Mouse (Mus musculus) left cerebral cortex, adult 2 months (tissue): ENCODE data around the gene Coa4. TPM values are rescaled to one million over a fixed set of nuclear protein-coding genes. Genes with fewer than 3 reads are reported as not detected.

ENCODE experiments used
- DNase-seq, 2 experiments: peaks; one replicate each; pipeline ENCODE4 v3.0.0; 2021 to 2022; ENCODE audit warnings: low spot score in 2 of 2, mixed read lengths in 1 of 2; ENCODE audit errors: extremely low spot score in 1 of 2
- H3K27ac ChIP-seq: fragments of 200-600 bp; 2 replicates; pipeline ENCODE4 v1.8.1; 2022
- H3K4me3 ChIP-seq: fragments of 200-600 bp; 2 replicates; pipeline ENCODE4 v1.8.1; 2022
- CTCF ChIP-seq: fragments of 200-600 bp; IDR thresholded peaks from 2 replicates; pipeline ENCODE4 v1.8.1; 2022; ENCODE audit warnings: antibody characterized with exemption, mild to moderate bottlenecking, moderate library complexity
- intact Hi-C: fragments of 180-260 bp; cut with DNase I; formaldehyde crosslinking; loops from one replicate; pipeline ENCODE4 v1.15.1; 2025
- total RNA-seq, 2 experiments: library from RNA; stranded (reverse); gene quantifications; 2 replicates each; pipeline ENCODE4 v1.2.3; 2021

The Coa4 gene
- total RNA-seq, 2 experiments from 2014 or later: 9.3 to 12.3 TPM

- intact Hi-C loops: no loop called here
- Histone ChIP-seq H3K4me3 (no peak overlapping the region), H3K27ac (no peak overlapping the region)
- DNase-seq: no peak
- TF ChIP-seq CTCF: no peak
Measured at GRCm38 (mm10) chr7:100508670-100509069, 28.2 kb upstream of the Coa4 start.

DNA sequence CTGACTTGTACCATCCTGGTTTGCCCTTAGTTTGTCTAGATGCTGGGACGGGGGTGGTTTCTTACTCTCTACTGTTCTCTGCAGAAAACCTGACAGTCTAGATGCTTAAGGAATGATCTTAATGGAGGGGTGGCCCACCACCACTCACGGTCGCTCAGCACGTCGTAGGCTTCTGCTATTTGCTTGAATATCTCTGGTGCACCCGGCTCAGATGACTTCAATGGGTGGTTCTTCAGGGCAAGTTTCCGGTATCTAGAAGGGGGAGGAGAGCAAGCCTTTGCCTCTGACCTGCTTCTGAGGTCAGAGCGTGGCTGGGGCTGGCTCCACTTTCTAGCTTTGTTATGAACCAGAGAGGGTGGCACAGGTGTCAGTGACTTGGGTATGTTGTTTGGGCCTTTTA, 25.3 kb upstream of the Coa4 start:
- intact Hi-C loops: no loop called here
- no peak overlapping the region for H3K4me3 ChIP-seq
- no peak for DNase-seq
- H3K27ac ChIP-seq: no peak overlapping the region
- no peak for TF ChIP-seq CTCF

GRCm38 (mm10) chr7:100514573-100514972, 22.3 kb upstream of the Coa4 start, which contains the start of gene Dnajb13:
TSS of gene Dnajb13 (minus strand) at chr7:100514960.
- intact Hi-C loops: no loop called here
- H3K27ac ChIP-seq: no peak within 1 kb of the TSS
- H3K4me3 ChIP-seq: no peak within 1 kb of the TSS
- no peak for DNase-seq
- TF ChIP-seq CTCF: no peak

DNA sequence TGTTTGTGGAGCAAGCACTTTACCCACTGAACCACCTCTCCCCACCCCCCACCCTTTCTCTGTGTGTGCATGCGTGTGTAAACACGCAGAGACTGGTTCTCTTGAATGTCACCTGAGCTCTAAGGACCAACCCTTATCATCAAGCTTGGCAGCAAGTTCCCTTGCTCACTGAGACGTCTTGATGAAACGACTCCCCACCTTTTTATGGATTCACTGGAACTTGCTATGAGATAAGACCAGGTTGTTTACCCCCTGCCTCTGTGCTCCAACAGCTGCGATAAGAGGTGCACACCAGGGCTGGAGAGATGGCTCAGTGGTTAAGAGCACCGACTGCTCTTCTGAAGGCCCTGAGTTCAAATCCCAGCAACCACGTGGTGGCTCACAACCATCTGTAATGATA, 16.7 kb upstream of the Coa4 start:
- intact Hi-C loops: loop anchor here (1.0 to 2.0 kb wide), 3 partner anchors 117 to 344 kb away; no protein-coding TSS in a partner anchor
- no peak for TF ChIP-seq CTCF
- no peak overlapping the region for H3K27ac ChIP-seq

DNA sequence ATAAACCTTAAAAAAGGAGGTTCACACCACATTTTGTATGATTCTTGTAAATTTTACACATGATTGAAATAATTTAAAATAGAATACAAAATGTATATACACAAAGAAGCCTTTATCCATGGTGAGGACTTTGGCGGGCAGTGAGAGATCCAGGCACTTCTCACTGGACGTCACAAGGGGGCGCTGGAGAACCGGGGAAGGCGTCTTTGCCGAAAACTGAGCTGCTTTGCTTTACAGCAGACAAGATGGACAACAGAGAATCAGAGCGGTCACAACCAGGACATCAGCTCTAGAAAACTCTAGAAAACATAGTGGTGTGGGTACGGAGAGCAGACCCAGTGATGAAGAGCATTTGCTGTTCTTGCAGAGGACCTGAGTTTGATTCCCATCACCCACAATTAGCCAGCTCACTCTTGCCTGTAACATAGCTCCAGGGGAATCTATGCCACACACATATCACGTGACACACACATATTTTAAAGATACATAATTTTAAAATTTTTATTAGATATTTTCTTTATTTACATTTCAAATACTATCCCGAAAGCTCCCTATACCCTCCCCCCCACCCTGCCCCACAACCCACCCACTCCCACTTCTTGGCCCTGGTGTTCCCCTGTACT, 16.1 kb upstream of the Coa4 start:
- no peak overlapping the region for H3K4me3 ChIP-seq
- peak; percentile 98 for TF ChIP-seq CTCF
- intact Hi-C loops: loop anchor here (1.0 to 2.0 kb wide), 3 partner anchors 116 to 344 kb away; no protein-coding TSS in a partner anchor
- peak; percentile 64 to 87 for DNase-seq
- H3K27ac ChIP-seq: no peak overlapping the region

More for the DNA sequence above, 16.7 kb upstream of the Coa4 start:
- no peak overlapping the region for H3K4me3 ChIP-seq
- no peak for DNase-seq

- intact Hi-C loops: no loop called here
- no peak for TF ChIP-seq CTCF
- DNase-seq: no peak
- Histone ChIP-seq H3K27ac (no peak overlapping the region), H3K4me3 (no peak overlapping the region)
Measured at GRCm38 (mm10) chr7:100522222-100522621, 14.6 kb upstream of the Coa4 start.

- no peak for TF ChIP-seq CTCF
- intact Hi-C loops: no loop called here
- H3K4me3 ChIP-seq: no peak overlapping the region
- DNase-seq: no peak
- no peak overlapping the region for H3K27ac ChIP-seq
Measured at GRCm38 (mm10) chr7:100524669-100525068, 12.2 kb upstream of the Coa4 start.

DNA sequence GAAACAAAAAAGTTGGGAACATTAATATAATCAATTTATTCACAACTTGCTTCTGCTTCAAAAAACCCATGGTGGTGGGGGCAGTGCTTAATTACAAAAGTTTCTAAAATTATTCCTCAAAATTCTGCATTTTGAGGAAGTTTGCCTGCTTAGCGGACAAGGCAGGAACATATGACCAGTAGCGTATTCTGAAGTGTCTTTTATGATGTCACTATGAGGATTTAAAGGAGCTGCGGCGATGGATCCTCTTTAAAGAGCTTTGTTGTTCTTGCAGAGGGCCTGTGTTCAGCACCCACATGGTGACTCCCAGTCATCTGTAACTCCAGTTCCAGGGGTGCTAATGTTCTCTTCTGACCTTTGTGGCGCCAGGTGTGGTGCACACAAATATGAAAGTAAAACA, 6.1 kb upstream of the Coa4 start:
- H3K4me3 ChIP-seq: no peak overlapping the region
- no peak overlapping the region for H3K27ac ChIP-seq
- intact Hi-C loops: no loop called here
- DNase-seq: no peak
- TF ChIP-seq CTCF: no peak

- Histone ChIP-seq H3K4me3 (no peak overlapping the region), H3K27ac (no peak overlapping the region)
- TF ChIP-seq CTCF: no peak
- DNase-seq: no peak
- intact Hi-C loops: no loop called here
Measured at GRCm38 (mm10) chr7:100533503-100533902, 3.4 kb upstream of the Coa4 start.

DNA sequence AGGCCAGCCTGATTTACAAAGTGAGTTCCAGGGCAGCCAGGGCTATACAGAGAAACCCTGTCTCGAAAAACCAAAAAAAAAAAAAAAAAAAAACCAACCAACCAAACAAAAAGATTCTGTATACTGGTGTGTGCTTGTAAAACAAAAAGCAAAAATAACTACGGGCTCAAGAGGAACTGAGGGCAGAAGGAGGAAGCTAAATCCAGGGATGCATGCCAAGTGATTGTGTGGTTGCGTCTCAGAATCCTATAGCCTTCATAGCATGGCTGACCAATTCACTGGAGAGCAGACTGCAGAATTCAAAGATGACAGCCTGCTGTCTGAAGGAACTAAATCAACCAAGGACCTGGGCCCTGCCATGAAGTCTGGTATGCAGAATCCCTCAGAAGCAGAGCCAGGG, 2.7 kb upstream of the Coa4 start:
- TF ChIP-seq CTCF: no peak
- Histone ChIP-seq H3K27ac (no peak overlapping the region), H3K4me3 (no peak overlapping the region)
- DNase-seq: no peak
- intact Hi-C loops: no loop called here

DNA sequence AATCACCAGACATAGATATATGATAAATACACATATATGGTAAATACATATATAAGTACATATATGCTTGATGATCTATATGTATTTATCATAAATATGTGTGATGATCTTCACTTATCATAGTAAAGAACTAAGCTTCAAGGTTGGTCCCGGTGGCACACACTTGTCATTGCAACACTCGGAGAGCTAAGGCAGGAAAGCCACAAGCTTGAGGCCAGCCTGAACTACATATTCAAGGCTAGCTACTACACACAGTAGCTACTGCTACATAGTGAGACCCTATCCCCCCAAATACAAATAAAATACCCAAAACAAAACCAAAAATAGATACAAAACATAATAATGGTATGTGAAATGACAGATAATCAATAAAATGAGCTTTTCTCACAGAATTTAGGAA, 1.0 kb upstream of the Coa4 start:
- Histone ChIP-seq H3K4me3 (no peak overlapping the region), H3K27ac (no peak overlapping the region)
- TF ChIP-seq CTCF: no peak
- intact Hi-C loops: loop anchor here (5.0 kb wide), 2 partner anchors 46 to 71 kb away; partner anchors contain the start of genes Mrpl48 and Rab6a
- DNase-seq: no peak

GRCm38 (mm10) chr7:100537519-100537902, 640 bp downstream of the Coa4 start:
- DNase-seq: no peak
- TF ChIP-seq CTCF: no peak
- Histone ChIP-seq H3K27ac (peak overlapping the region; percentile 90), H3K4me3 (peak overlapping the region; percentile 90)
- intact Hi-C loops: loop anchor here (5.0 kb wide), 2 partner anchors 45 to 70 kb away; partner anchors contain the start of genes Mrpl48 and Rab6a

DNA sequence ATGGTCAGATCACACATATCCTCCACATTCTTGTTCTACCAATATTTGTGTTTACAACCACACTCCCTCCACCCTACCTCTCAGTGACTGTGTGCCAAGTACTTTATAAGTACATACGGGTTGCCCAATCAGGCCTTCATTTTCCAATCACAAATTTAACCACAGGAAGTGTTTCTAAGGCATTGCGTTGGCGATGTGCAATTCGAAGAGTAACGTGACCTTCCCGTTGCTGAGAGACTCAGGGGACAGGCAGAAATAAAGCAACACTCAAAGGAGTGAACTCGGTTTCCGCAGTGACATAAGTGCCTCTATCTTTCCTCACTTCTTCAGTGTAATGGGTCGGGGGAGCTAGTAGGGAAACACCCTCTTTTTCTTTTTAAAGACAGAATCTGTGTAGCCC, 2.6 kb downstream of the Coa4 start:
- Histone ChIP-seq H3K27ac (no peak overlapping the region), H3K4me3 (no peak overlapping the region)
- no peak for TF ChIP-seq CTCF
- intact Hi-C loops: loop anchor here (5.0 kb wide), 2 partner anchors 43 to 68 kb away; partner anchors contain the start of genes Mrpl48 and Rab6a
- no peak for DNase-seq
